Mouse (Mus musculus): ENCODE measurements at regions not wholly inside any gene's neighbourhood (a gene's known extent, or its start where the extent isn't known, plus 50 kb on each side); places are given as distances from the start of the nearest gene placed in this dataset.

DNA sequence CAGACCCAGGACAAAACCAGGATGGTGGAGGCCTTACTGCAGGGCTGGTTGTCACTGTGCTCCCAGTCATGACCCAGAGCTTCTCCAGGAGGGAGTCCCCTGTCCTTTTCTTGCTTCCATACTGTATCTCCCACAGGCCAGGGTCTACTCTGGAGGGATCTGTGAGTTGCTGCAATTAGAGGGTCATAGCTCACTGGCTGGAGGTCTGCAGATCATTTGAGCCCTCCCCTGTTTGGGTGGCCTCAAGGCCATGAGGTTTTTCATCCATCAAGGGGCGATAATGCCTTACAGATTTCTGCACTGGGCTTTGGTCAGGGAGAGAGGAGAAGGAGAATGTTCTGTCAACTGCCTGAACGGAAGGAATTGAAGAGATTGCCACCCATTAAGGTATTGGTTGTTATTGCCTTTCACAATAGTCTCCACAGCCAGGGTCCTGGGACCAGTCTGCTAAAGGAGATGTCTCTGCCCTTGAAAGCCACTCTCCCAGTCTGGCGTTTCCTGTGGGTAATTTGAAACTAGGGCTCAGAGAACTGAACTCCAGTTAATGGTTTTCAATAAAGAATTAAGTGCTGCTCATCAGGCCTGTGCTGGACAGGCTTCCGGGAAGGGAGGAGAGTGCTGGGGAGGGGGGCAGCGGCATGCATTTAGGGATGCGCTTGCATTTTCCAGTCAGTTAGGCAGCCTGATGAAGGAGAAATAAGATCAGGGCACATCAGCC is 147.4 kb downstream of the Dmrta2 start:
- DNase-seq = no peak

DNA sequence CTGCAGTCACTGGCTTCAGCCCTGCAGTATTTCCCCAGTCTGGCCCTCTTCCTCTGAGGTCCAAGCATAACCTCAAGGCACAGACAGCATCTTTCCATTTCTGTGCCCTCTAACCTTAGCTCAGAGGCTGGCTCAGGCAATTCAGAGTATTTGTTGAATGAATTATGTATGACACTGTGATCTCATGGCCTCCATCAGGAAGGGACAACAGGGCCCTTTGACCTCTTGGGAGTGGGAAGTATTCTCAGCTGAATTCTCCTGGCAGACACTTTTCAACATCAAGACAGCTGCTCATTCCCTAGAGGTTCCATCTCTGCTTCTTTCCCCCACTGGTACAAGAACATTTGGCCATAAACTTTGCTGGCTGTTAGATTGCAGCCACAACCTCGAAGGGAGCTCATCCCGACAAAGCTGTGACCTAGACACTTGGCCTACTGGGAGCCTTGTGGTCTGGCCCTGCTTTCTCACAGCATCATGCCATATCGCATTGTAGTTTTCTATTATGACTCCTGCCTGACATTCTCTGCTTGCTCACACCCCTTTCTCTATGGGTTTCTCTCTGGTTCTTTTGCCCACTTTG is 150.2 kb downstream of the Dmrta2 start:
- DNase-seq = no peak

DNA sequence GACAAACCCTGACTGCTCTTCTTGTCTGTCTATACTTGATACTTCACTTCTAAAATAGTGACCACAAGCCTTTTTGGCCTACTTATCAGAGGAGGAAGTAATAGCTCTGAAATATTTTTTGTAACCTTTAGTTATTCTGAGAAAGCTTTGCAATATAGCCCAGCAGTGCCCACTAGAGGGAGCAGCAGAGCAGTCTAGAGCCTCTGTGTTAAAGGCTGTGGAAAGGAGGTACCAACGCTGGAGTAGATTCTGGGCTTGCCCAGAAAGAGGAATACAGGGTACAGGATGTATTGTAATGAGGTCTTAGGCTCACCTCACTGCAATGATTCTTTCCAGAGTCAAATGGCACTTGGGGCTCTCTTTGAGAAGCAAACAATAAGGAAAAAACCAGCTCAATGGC is 151.1 kb downstream of the Dmrta2 start:
- peak; percentile 25 to 86 for DNase-seq

DNA sequence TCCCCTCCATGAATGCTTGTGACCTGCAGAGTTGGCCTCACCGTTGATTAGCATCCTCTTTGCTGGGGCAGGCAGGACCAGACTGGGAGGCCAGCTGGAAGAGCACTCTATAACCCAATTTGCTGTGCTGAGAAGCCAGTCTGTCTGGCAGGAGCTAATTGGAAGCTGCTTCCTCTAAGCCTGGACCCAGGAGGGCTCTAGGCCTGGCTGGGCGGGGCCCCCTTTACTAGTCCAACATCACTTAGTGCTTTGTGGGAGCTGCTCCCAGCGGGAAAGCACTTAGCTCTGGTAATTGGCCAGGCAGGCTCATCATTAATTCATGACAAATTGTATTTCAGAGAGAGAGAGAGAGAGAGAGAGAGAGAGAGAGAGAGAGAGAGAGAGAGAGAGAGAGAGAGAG is 151.7 kb downstream of the Dmrta2 start:
- no peak for DNase-seq

DNA sequence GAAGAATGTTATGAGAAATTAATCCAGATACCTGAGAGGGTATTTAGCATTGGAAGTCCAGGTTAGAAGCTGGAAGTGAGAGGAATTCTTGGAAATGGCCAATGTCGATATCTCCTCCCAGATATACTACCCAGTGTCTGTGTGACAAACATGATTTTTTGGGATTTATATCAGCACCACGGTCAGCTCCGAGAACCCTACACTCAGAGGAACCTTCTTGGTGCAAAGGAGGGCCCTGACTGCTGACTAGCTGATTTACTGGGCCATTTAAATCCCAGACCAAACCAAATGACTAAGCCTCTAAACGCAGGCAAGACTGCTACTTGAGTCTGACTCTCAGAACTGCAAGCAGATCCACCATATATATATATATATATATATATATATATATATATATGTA is 154.2 kb downstream of the Dmrta2 start:
- peak in 1 of 2 experiments; percentile 10 for DNase-seq

DNA sequence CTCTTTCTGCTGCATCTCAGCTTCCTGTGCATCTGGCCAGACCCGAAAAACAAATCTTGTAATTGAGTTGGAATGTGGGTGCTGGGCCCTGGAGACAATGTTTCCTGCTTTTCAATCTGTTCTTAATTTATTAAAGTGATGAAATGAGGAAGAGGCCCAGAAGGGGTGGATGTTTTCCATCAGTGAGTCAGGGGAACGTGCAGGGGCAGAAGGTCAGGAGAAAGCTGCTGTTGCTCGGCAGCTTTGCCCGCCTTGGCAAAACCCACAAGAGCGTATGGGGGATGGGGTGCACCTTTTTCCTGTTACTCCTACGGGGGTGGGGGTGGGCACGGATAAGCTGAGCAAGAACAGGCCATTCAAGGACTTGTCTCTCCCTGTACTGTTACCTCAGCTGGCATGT is 156.2 kb downstream of the Dmrta2 start:
- DNase-seq = no peak

DNA sequence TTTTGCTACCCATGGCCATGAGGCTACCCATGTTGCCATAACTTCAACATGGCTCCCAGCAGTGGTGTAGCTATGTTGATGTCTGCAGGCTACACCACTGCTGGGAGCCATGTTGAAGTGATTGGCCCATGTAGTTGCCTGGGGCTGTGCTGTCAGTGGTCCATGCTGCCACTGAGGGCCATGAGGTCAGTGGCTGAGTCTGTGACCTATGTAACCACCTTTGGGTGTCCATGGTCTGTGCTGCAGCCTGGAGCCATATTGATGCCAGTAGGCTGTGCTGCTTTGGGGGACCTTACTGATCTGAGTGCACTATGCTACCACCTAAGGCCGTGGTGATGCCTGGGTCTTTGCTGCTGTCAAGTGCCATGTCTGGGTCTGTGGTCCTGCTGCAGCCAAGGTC is 167.4 kb downstream of the Dmrta2 start:
- DNase-seq = no peak

DNA sequence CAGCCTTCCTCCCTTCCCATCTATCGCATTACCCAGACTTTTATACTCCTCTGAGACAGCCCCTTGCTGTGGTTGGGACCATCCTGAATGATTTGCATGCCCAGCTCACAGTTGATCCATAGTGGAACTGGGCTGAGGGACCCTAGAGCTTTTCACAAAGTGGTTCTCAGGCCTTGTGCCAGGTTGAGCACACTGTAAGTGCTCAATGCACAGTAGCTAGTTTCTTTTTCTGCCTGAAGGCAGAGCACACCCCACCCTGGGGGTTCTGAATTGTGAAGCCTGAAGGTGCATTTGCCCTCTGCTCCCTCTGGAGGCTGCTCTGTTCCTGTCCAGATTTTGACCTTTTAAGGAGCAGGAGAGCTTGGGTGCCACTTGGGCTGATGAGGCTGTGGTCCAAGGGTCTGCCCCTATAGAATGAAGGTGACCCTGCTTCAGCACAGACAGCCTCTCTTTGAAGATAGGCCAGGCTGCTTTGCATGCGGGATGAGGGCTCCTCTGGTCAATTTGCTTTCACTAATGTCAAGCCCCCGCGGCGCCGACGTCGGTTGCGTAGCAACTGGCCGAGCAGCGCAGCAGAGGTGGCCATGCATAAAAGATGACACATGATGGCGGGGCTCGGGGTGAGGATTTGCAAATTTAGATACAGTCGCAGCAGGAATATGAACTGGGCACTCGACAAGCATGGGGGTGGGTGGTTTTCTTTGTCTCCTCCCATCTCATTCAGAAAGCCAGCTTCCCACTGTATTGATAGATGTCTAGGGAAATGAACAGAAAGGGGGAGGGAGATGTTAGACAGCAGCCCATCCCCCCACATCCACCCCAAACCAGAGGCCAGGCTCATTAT is 174.5 kb downstream of the Dmrta2 start:
- DNase-seq = no peak
